Mouse (Mus musculus) embryonic facial prominence, embryonic 15.5 days (tissue): Measurements from ENCODE around the gene Suds3. TPM values are rescaled to one million over a fixed set of nuclear protein-coding genes. Genes with fewer than 3 reads are reported as not detected.
A peak's percentile ranks its signal among the peaks of the same experiment; 100 is the strongest.

Source experiments
- ATAC-seq: fragments of 200-750 bp; cut with Nextera tagmentation; 2 replicates; pipeline ENCODE4 v1.8.0; 2017; ENCODE audit warnings: low read depth, moderate TSS enrichment; ENCODE audit not compliant: insufficient number of reproducible peaks, low FRiP score, low TSS enrichment
- H3K27ac ChIP-seq: fragments of 300-500 bp; sonication (generic); replicated peaks from 2 replicates; pipeline ENCODE4 v1.5.1; 2015; ENCODE audit warnings: mild to moderate bottlenecking, inconsistent platforms
- H3K27me3 ChIP-seq: fragments of 300-500 bp; sonication (generic); 2 replicates; pipeline ENCODE4 v1.6.1; 2015; ENCODE audit warnings: inconsistent platforms
- H3K36me3 ChIP-seq: fragments of 300-500 bp; sonication (generic); 2 replicates; pipeline ENCODE4 v1.6.1; 2015; ENCODE audit warnings: mild to moderate bottlenecking, inconsistent platforms
- H3K4me1 ChIP-seq: fragments of 300-500 bp; sonication (generic); 2 replicates; pipeline ENCODE4 v1.6.1; 2015; ENCODE audit warnings: inconsistent platforms
- H3K4me2 ChIP-seq: fragments of 300-500 bp; sonication (generic); replicated peaks from 2 replicates; pipeline ENCODE4 v1.6.1; 2015; ENCODE audit warnings: mild to moderate bottlenecking, inconsistent platforms
- H3K4me3 ChIP-seq: fragments of 300-500 bp; sonication (generic); replicated peaks from 2 replicates; pipeline ENCODE4 v1.5.1; 2015; ENCODE audit warnings: mild to moderate bottlenecking, inconsistent platforms
- H3K9ac ChIP-seq: fragments of 300-500 bp; sonication (generic); 2 replicates; pipeline ENCODE4 v1.6.1; 2015; ENCODE audit warnings: inconsistent platforms
- H3K9me3 ChIP-seq: fragments of 300-500 bp; sonication (generic); replicated peaks from 2 replicates; pipeline ENCODE4 v1.6.1; 2016; ENCODE audit warnings: inconsistent platforms
- WGBS: fragments of 180-500 bp; shearing (Covaris S2); methylation state at CpG from one replicate; pipeline ENCODE4 v1.1.7; 2015; 5-methylcytosine and 5-hydroxymethylcytosine counted together
- polyA plus RNA-seq: library from polyadenylated mRNA; unstranded; fragments of >200 nt; fragmentation: Nextera tagmentation; extraction: Ambion mirVana; gene quantifications from 2 replicates; pipeline ENCODE4 v1.2.1, GENCODE M21; 2015

Gene Suds3
- 75.1 and 80.1 TPM in 2 replicates for polyA plus RNA-seq

DNA sequence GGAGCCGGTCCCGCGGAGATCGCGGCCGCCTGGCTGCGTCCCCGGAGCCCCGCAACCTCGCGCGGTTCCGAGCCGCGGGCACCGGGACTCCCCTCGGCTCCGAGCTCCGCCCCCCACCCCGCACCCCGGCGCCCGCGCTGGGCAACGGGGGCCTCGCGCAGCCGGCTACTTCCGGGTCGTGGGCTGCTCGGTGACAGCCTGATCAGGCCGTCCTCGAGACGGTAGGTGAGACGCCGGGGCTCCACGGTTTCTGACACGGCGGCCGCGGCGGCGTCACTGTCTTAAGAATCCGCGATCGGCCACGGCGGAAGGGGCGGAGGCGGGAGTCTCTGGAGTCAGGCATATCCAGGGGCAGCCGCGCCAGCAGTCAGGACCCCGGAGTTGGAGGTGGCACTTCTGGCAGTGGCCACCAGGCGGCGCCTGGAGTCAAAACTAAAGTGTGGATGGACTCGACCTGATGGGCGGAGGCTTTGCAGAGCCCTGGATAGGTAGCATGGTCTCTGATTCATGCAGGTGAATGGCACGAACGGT, at the start of gene Suds3:
Suds3 (minus strand) TSS at position 278 of the 531 bp plus-strand sequence.
- Histone ChIP-seq H3K4me3 (peak within 1 kb of the TSS; percentile 99), H3K27me3 (no peaks in the 10 kb centered on the region), H3K27ac (peak within 1 kb of the TSS; percentile 91), H3K4me1 (peaks cover 26% of the 10 kb centered on the region), H3K9me3 (no peaks in the 10 kb centered on the region), H3K9ac (peak within 1 kb of the TSS; percentile 88), H3K36me3 (peaks cover 25% of the 10 kb centered on the region), H3K4me2 (peak within 1 kb of the TSS; percentile 84)
- under 1% methylated on average over 46 of the region's 59 CpGs for WGBS
- peak; percentile 75 for ATAC-seq

DNA sequence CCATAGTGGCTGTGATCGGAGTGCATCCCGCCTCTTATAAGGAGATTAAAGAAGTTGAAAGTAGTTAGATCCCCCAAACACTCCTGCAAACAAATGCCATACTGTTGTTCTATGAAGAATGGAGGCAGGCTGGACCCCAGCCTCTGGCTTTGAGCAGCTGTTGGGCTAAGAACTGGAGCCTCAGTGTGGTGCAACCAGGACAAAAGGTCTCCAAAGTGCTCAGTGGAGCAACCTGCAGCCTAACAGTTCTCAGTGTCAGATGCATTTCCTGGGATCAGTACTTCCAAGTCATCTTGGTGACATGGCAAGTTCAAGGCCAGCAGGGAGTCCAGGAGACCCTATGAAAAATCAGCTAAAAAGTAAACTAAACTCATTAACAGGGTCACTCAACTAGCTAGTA, 49.0 kb upstream of the Suds3 start:
- Histone ChIP-seq H3K36me3 (no peaks in the 10 kb centered on the region), H3K4me3 (no peak overlapping the region), H3K9ac (no peak overlapping the region), H3K9me3 (no peaks in the 10 kb centered on the region), H3K4me1 (no peaks in the 10 kb centered on the region), H3K27me3 (no peaks in the 10 kb centered on the region), H3K27ac (no peak overlapping the region), H3K4me2 (no peak overlapping the region)
- WGBS = 83% methylated on average over 2 of the region's 2 CpGs
- ATAC-seq = no peak

DNA sequence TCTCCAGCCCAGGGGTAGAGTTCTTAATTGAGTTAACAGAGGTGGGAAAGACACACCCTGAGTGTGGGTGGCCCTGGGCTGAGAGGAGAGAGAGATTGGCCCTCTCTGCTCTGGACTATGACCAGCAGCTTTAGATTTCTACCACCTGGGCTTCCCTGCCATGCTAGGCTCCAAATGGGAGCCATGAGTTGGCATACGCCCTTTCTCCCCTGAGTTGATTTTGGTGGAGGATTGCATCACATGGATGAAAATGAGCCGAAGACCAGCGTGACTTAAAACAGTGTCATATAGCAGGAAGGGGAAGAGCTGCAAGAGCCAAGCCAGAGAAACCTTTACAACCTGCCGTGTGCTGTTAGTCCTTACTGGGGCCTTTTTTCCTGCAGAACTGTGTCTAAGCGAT, 48.6 kb upstream of the Suds3 start:
- WGBS = 86% methylated on average over 5 of the region's 5 CpGs
- Histone ChIP-seq H3K4me3 (no peak overlapping the region), H3K9ac (no peak overlapping the region), H3K27me3 (no peaks in the 10 kb centered on the region), H3K27ac (no peak overlapping the region), H3K36me3 (no peaks in the 10 kb centered on the region), H3K4me2 (no peak overlapping the region), H3K4me1 (no peaks in the 10 kb centered on the region), H3K9me3 (no peaks in the 10 kb centered on the region)
- ATAC-seq = no peak

- no peaks in the 10 kb centered on the region for H3K4me1 ChIP-seq
- ATAC-seq = no peak
- no peaks in the 10 kb centered on the region for H3K27me3 ChIP-seq
- H3K9me3 ChIP-seq = no peaks in the 10 kb centered on the region
- no peak overlapping the region for H3K4me3 ChIP-seq
- WGBS = 94% methylated on average over 13 of the region's 13 CpGs
- no peak overlapping the region for H3K9ac ChIP-seq
- H3K36me3 ChIP-seq = no peaks in the 10 kb centered on the region
- H3K27ac ChIP-seq = no peak overlapping the region
- no peak overlapping the region for H3K4me2 ChIP-seq
Measured at GRCm38 (mm10) chr5:117163790-117164189, 47.9 kb upstream of the Suds3 start.

GRCm38 (mm10) chr5:117160499-117160898, 44.6 kb upstream of the Suds3 start:
- H3K9ac ChIP-seq = no peak overlapping the region
- ATAC-seq = no peak
- H3K4me3 ChIP-seq = no peak overlapping the region
- no peak overlapping the region for H3K4me2 ChIP-seq
- WGBS = 46% methylated on average over 10 of the region's 10 CpGs
- H3K27me3 ChIP-seq = no peaks in the 10 kb centered on the region
- no peaks in the 10 kb centered on the region for H3K9me3 ChIP-seq
- H3K36me3 ChIP-seq = no peaks in the 10 kb centered on the region
- H3K4me1 ChIP-seq = no peaks in the 10 kb centered on the region
- H3K27ac ChIP-seq = no peak overlapping the region

DNA sequence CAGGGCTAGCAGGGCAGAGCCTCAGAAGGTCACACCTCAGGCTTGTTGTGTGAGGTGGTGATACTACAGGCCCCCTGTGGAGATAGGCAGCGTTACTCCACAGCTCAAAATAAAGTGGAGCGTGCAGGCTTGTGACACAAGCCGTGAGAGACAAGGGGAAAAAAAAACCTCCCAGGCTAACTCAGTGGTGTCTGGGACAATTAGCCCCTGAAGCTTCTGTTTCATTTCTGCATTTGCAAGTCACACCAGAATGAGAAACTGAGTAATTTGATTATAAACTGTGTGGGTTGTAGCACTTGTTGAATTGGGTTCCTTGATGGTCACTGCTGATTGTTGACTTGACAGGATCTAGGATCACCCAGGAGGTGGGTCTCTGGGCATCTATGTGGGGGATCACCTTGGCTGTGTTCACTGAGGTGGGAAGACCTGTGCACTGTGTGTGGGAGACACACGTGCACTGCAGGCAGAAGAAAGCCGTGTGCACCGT, 43.9 kb upstream of the Suds3 start:
- 55% methylated on average over 6 of the region's 6 CpGs for WGBS
- no peak for ATAC-seq
- Histone ChIP-seq H3K27me3 (no peaks in the 10 kb centered on the region), H3K4me3 (no peak overlapping the region), H3K4me1 (no peaks in the 10 kb centered on the region), H3K4me2 (no peak overlapping the region), H3K9me3 (no peaks in the 10 kb centered on the region), H3K9ac (no peak overlapping the region), H3K27ac (no peak overlapping the region), H3K36me3 (no peaks in the 10 kb centered on the region)

- no peak overlapping the region for H3K27ac ChIP-seq
- no peaks in the 10 kb centered on the region for H3K36me3 ChIP-seq
- no peaks in the 10 kb centered on the region for H3K9me3 ChIP-seq
- no peaks in the 10 kb centered on the region for H3K4me1 ChIP-seq
- WGBS = 68% methylated on average over 8 of the region's 8 CpGs
- ATAC-seq = no peak
- H3K4me2 ChIP-seq = no peak overlapping the region
- H3K4me3 ChIP-seq = no peak overlapping the region
- no peak overlapping the region for H3K9ac ChIP-seq
- no peaks in the 10 kb centered on the region for H3K27me3 ChIP-seq
Measured at GRCm38 (mm10) chr5:117159326-117159725, 43.4 kb upstream of the Suds3 start.

DNA sequence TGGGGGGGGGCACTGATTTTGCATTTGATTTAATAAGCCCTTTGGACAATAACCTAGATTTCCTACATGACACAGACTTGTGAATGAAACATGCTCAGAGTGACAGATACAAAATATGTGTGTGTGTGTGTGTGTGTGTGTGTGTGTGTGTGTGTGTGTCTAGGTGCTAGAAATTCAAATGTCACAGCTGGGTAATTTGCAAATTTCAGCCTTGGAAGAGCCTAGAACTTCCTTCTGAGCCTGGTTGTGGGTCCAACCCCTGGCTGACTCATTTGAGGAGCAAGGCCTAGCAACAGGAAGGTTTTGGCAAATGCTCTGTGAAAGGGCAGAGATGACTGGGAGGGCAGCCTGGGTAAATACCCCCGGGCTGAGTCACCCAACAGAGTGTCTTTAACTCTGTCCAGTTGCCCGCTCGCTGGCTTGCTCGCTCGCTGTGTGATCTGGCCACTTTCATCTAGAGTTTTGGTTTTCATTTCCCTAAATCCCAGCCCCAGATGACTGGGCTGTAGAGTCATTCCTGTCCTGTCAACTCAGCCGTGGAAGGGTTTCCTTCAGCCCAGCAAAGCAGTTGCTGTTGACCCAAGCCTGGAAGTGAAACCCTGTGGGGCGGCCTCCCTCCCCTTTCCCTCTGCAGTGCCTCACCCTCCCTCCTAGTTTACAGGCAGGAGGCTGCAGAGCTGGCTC, 42.6 kb upstream of the Suds3 start:
- Histone ChIP-seq H3K27ac (no peak overlapping the region), H3K9ac (no peak overlapping the region), H3K4me2 (no peak overlapping the region), H3K36me3 (no peaks in the 10 kb centered on the region), H3K27me3 (no peaks in the 10 kb centered on the region), H3K4me1 (peaks cover 6% of the 10 kb centered on the region; the same call in 1 of the 2 replicates), H3K9me3 (no peaks in the 10 kb centered on the region), H3K4me3 (no peak overlapping the region)
- ATAC-seq = no peak
- WGBS = 47% methylated on average over 7 of the region's 7 CpGs

DNA sequence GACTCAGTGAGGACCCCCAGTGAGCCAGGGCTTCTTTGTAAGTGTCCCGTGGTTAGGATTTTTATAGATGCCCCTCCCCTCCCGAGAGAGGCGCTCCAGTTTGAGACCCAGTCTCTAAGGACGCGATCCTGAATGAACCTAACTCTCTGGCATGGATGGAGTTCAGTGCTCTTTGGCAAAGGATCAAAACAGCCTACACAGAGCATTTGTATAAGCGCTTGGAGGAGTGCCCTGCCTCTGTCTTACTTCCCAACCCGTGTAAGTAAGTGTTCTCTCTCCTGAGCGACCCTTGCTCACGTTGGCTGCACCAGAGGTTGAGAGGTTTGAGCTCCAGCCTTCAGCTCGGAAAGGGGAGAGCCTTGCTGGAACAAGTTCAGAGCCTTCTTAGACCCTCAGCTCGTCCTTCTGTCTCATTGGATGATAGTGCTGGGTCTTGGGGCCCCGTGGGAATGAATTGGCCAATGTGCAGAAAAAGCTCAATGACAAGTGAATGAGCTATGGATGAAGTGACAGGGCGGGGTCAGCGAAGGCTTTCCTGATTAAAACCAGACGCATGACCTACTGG, 37.7 kb upstream of the Suds3 start:
- Histone ChIP-seq H3K4me3 (no peak overlapping the region), H3K4me1 (peaks cover 6% of the 10 kb centered on the region; the same call in 1 of the 2 replicates), H3K9ac (no peak overlapping the region), H3K27ac (0 out of 2 replicates have a peak overlapping the region, but pooled peaks have one; percentile 44), H3K36me3 (no peaks in the 10 kb centered on the region), H3K4me2 (no peak overlapping the region), H3K9me3 (no peaks in the 10 kb centered on the region), H3K27me3 (no peaks in the 10 kb centered on the region)
- ATAC-seq = peak; percentile 51
- 59% methylated on average over 15 of the region's 15 CpGs for WGBS

DNA sequence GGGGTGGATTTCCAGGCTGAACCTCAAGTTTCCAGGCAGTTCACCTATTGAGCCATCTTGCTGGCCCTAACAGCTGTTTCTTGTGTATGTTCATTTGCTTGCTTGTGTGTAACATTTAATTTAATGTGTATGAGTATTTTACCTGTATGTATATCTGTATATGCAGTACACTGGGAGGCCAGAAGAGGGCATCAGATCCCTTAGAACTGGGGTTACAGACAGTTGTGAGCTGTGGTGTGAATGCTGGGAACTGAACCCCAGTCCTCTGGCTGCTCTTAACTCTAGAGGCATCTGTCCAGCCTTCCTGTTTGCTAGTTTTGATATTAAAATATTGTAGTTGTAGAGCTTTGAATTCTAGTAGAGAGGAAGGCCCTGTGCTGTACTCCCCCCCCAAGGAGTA, 37.0 kb upstream of the Suds3 start:
- Histone ChIP-seq H3K4me3 (no peak overlapping the region), H3K4me2 (no peak overlapping the region), H3K27ac (no peak overlapping the region), H3K36me3 (no peaks in the 10 kb centered on the region), H3K27me3 (no peaks in the 10 kb centered on the region), H3K9me3 (no peaks in the 10 kb centered on the region), H3K4me1 (peaks cover 6% of the 10 kb centered on the region; the same call in 1 of the 2 replicates), H3K9ac (no peak overlapping the region)
- ATAC-seq = no peak

GRCm38 (mm10) chr5:117150068-117150467, 34.2 kb upstream of the Suds3 start:
- Histone ChIP-seq H3K9me3 (no peaks in the 10 kb centered on the region), H3K9ac (no peak overlapping the region), H3K4me3 (no peak overlapping the region), H3K4me1 (peaks cover 6% of the 10 kb centered on the region; the same call in 1 of the 2 replicates), H3K27ac (no peak overlapping the region), H3K27me3 (no peaks in the 10 kb centered on the region), H3K36me3 (no peaks in the 10 kb centered on the region), H3K4me2 (no peak overlapping the region)
- WGBS = 80% methylated on average over 5 of the region's 5 CpGs
- no peak for ATAC-seq
